Mouse (Mus musculus): ENCODE results near the gene Nppa. TPM values are rescaled to one million over a fixed set of nuclear protein-coding genes. Genes with fewer than 3 reads are reported as not detected.
A peak's percentile ranks its signal among the peaks of the same experiment; 100 is the strongest.

The Nppa gene
- 3.9 and 5.2 TPM in 2 replicates for polyA plus RNA-seq (2015; fragmentation: Nextera tagmentation; extraction: Ambion mirVana)

GRCm38 (mm10) chr4:148000202-148000772 lies at the start of gene Nppa:
Gene Nppa, plus strand, starts transcription at chr4:148000722.
- peaks cover 31% of the 10 kb centered on the region for H3K4me1 ChIP-seq (replicated peaks)
- peak; percentile 41; the same call in 1 of the 2 replicates for ATAC-seq (ENCODE audit: low FRiP score)
- peaks cover 26% of the 10 kb centered on the region for H3K36me3 ChIP-seq
- WGBS, result 47% methylated on average over 12 of the region's 12 CpGs
- H3K4me2 ChIP-seq, result peak within 1 kb of the TSS; percentile 8; the same call in 1 of the 2 replicates
- no peaks in the 10 kb centered on the region for H3K27me3 ChIP-seq
- no peaks in the 10 kb centered on the region for H3K9me3 ChIP-seq
- peak within 1 kb of the TSS; percentile 79 for H3K27ac ChIP-seq
- H3K4me3 ChIP-seq, result no peak within 1 kb of the TSS
- H3K9ac ChIP-seq, result peak within 1 kb of the TSS; percentile 13; the same call in 1 of the 2 replicates

GRCm38 (mm10) chr4:147953590-147953989 lies 46.9 kb upstream of the Nppa start:
- H3K9ac ChIP-seq, result no peak overlapping the region
- 18% methylated on average over 4 of the region's 4 CpGs for WGBS
- H3K9me3 ChIP-seq, result no peaks in the 10 kb centered on the region
- no peaks in the 10 kb centered on the region for H3K27me3 ChIP-seq
- H3K27ac ChIP-seq, result no peak overlapping the region
- H3K4me1 ChIP-seq (replicated peaks), result no peaks in the 10 kb centered on the region
- peaks cover 19% of the 10 kb centered on the region for H3K36me3 ChIP-seq
- no peak for ATAC-seq (ENCODE audit: low FRiP score)
- no peak overlapping the region for H3K4me3 ChIP-seq
- H3K4me2 ChIP-seq, result no peak overlapping the region

- H3K9me3 ChIP-seq, result no peaks in the 10 kb centered on the region
- ATAC-seq (ENCODE audit: low FRiP score), result no peak
- peaks cover 2% of the 10 kb centered on the region for H3K36me3 ChIP-seq
- H3K27ac ChIP-seq, result no peak overlapping the region
- 47% methylated on average over 11 of the region's 11 CpGs for WGBS
- H3K9ac ChIP-seq, result no peak overlapping the region
- H3K4me2 ChIP-seq, result no peak overlapping the region
- no peak overlapping the region for H3K4me3 ChIP-seq
- H3K4me1 ChIP-seq (replicated peaks), result no peaks in the 10 kb centered on the region; the same call in 1 of the 2 replicates
- no peaks in the 10 kb centered on the region for H3K27me3 ChIP-seq
These were observed 43.4 kb upstream of the Nppa start for GRCm38 (mm10) chr4:147957141-147957540.

- Histone ChIP-seq H3K27ac (no peak overlapping the region), H3K4me1 (replicated peaks) (no peaks in the 10 kb centered on the region; the same call in 1 of the 2 replicates), H3K9me3 (no peaks in the 10 kb centered on the region), H3K9ac (no peak overlapping the region), H3K4me2 (no peak overlapping the region), H3K27me3 (no peaks in the 10 kb centered on the region), H3K36me3 (no peaks in the 10 kb centered on the region), H3K4me3 (no peak overlapping the region)
- 48% methylated on average over 6 of the region's 6 CpGs for WGBS
- peak; percentile 84 for ATAC-seq (ENCODE audit: low FRiP score)
These were observed 40.4 kb upstream of the Nppa start for GRCm38 (mm10) chr4:147959881-147960831.

- no peak overlapping the region for H3K27ac ChIP-seq
- H3K27me3 ChIP-seq, result no peaks in the 10 kb centered on the region
- H3K4me2 ChIP-seq, result no peak overlapping the region
- no peaks in the 10 kb centered on the region for H3K36me3 ChIP-seq
- H3K9ac ChIP-seq, result no peak overlapping the region
- no peak for ATAC-seq (ENCODE audit: low FRiP score)
- no peak overlapping the region for H3K4me3 ChIP-seq
- 56% methylated on average over 6 of the region's 6 CpGs for WGBS
- no peaks in the 10 kb centered on the region; the same call in 1 of the 2 replicates for H3K4me1 ChIP-seq (replicated peaks)
- no peaks in the 10 kb centered on the region for H3K9me3 ChIP-seq
These were observed 37.7 kb upstream of the Nppa start for GRCm38 (mm10) chr4:147962781-147963180.

GRCm38 (mm10) chr4:147963623-147964022 lies 36.9 kb upstream of the Nppa start:
- no peak overlapping the region for H3K27ac ChIP-seq
- WGBS, result 92% methylated on average over 15 of the region's 15 CpGs
- H3K9me3 ChIP-seq, result no peaks in the 10 kb centered on the region
- no peak overlapping the region for H3K4me3 ChIP-seq
- no peak for ATAC-seq (ENCODE audit: low FRiP score)
- no peaks in the 10 kb centered on the region for H3K36me3 ChIP-seq
- H3K27me3 ChIP-seq, result no peaks in the 10 kb centered on the region
- H3K4me1 ChIP-seq (replicated peaks), result no peaks in the 10 kb centered on the region; the same call in 1 of the 2 replicates
- no peak overlapping the region for H3K4me2 ChIP-seq
- no peak overlapping the region for H3K9ac ChIP-seq

- 86% methylated on average over 7 of the region's 7 CpGs for WGBS
- Histone ChIP-seq H3K36me3 (no peaks in the 10 kb centered on the region), H3K4me1 (replicated peaks) (no peaks in the 10 kb centered on the region), H3K27ac (no peak overlapping the region), H3K9me3 (no peaks in the 10 kb centered on the region), H3K9ac (no peak overlapping the region), H3K4me3 (no peak overlapping the region), H3K4me2 (no peak overlapping the region), H3K27me3 (no peaks in the 10 kb centered on the region)
- no peak for ATAC-seq (ENCODE audit: low FRiP score)
These were observed 34.8 kb upstream of the Nppa start for GRCm38 (mm10) chr4:147965712-147966111.

- H3K27me3 ChIP-seq, result no peaks in the 10 kb centered on the region
- no peaks in the 10 kb centered on the region for H3K4me1 ChIP-seq (replicated peaks)
- H3K27ac ChIP-seq, result no peak overlapping the region
- no peak for ATAC-seq (ENCODE audit: low FRiP score)
- H3K36me3 ChIP-seq, result no peaks in the 10 kb centered on the region
- H3K4me3 ChIP-seq, result no peak overlapping the region
- H3K9ac ChIP-seq, result no peak overlapping the region
- 77% methylated on average over 2 of the region's 2 CpGs for WGBS
- H3K9me3 ChIP-seq, result no peaks in the 10 kb centered on the region
- H3K4me2 ChIP-seq, result no peak overlapping the region
These were observed 31.7 kb upstream of the Nppa start for GRCm38 (mm10) chr4:147968816-147969215.

- WGBS, result 62% methylated on average over 9 of the region's 9 CpGs
- no peaks in the 10 kb centered on the region for H3K4me1 ChIP-seq (replicated peaks)
- H3K9me3 ChIP-seq, result no peaks in the 10 kb centered on the region
- H3K4me2 ChIP-seq, result no peak overlapping the region
- H3K36me3 ChIP-seq, result no peaks in the 10 kb centered on the region
- no peak for ATAC-seq (ENCODE audit: low FRiP score)
- H3K27ac ChIP-seq, result no peak overlapping the region
- H3K9ac ChIP-seq, result no peak overlapping the region
- no peak overlapping the region for H3K4me3 ChIP-seq
- no peaks in the 10 kb centered on the region for H3K27me3 ChIP-seq
These were observed 31.2 kb upstream of the Nppa start for GRCm38 (mm10) chr4:147969337-147969736.

GRCm38 (mm10) chr4:147976237-147976636 lies 24.3 kb upstream of the Nppa start:
- WGBS, result 79% methylated on average over 3 of the region's 3 CpGs
- H3K4me1 ChIP-seq (replicated peaks), result no peaks in the 10 kb centered on the region
- H3K36me3 ChIP-seq, result no peaks in the 10 kb centered on the region
- no peak overlapping the region for H3K4me3 ChIP-seq
- no peak overlapping the region for H3K4me2 ChIP-seq
- no peaks in the 10 kb centered on the region for H3K9me3 ChIP-seq
- H3K27ac ChIP-seq, result no peak overlapping the region
- no peak overlapping the region for H3K9ac ChIP-seq
- no peaks in the 10 kb centered on the region for H3K27me3 ChIP-seq
- ATAC-seq (ENCODE audit: low FRiP score), result no peak

GRCm38 (mm10) chr4:147977726-147978125 lies 22.8 kb upstream of the Nppa start:
- no peaks in the 10 kb centered on the region for H3K27me3 ChIP-seq
- no peaks in the 10 kb centered on the region for H3K9me3 ChIP-seq
- no peaks in the 10 kb centered on the region for H3K36me3 ChIP-seq
- no peak overlapping the region for H3K4me3 ChIP-seq
- H3K27ac ChIP-seq, result no peak overlapping the region
- no peak for ATAC-seq (ENCODE audit: low FRiP score)
- no peak overlapping the region for H3K9ac ChIP-seq
- 88% methylated on average over 4 of the region's 4 CpGs for WGBS
- H3K4me2 ChIP-seq, result no peak overlapping the region
- no peaks in the 10 kb centered on the region for H3K4me1 ChIP-seq (replicated peaks)

GRCm38 (mm10) chr4:147978391-147978790 lies 22.1 kb upstream of the Nppa start:
- 91% methylated on average over 6 of the region's 6 CpGs for WGBS

More at GRCm38 (mm10) chr4:147978391-147978790, 22.1 kb upstream of the Nppa start:
- H3K4me1 ChIP-seq (replicated peaks), result no peaks in the 10 kb centered on the region
- H3K9ac ChIP-seq, result no peak overlapping the region
- H3K4me3 ChIP-seq, result no peak overlapping the region
- no peak for ATAC-seq (ENCODE audit: low FRiP score)
- H3K27ac ChIP-seq, result no peak overlapping the region
- no peak overlapping the region for H3K4me2 ChIP-seq
- H3K27me3 ChIP-seq, result no peaks in the 10 kb centered on the region
- H3K36me3 ChIP-seq, result no peaks in the 10 kb centered on the region
- H3K9me3 ChIP-seq, result no peaks in the 10 kb centered on the region

Data from hindbrain, embryonic 13.5 days (tissue).